Comparison of ENCODE assay signal across 9 mouse cellular contexts in the genomic region with DNA sequence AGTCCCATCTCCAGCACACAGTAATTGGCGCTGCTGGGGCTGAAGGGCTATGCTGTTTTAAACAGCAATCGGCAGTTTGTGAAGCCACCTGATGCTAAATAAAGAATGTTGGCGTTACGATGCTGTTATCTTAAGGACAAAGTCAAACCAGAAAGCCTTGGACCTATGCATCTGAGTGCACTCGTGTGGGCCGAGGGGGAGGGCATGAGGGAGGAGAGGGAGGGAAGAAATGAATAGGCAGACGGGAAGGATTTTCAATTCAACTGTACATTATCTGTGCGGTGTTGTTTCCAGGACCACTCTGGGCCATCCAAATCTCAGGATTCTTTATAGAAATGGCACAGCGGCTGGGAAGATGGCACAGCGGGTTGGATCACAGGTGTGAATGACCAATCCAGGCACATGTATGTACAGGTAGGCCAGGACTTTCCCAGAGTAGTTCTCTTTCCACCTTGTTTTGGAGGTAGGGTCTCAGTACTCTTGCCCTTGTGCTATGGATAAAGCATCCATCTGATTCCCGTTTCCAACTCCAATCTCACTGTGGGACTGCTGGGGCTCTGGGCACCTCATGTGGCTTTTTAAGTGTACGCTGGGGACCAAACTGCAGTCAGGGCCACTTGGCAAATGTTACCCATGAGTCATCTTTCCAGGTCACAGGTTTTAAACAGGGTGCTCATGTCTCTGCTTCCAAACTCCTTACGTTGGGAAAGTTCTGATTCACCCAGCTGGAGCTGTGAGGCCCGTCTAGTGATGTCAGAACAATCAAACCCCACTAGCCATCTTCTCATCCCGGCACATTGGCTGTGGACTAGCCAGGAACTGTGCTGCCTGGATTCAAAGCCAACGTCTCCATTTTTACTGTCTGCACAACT. TPM values are rescaled to one million over a fixed set of nuclear protein-coding genes. Genes with fewer than 3 reads are reported as not detected.
DNase-seq lines count a peak whose midpoint lies in the region; ATAC-seq lines count a peak whose summit lies in the region.
"Had no signal": no experiment of that assay in that cellular context is flagged by ENCODE, and none has a peak within 500 bp of the region (broad histone marks: within the 10 kb centered on the region; RNA-seq: fewer than 3 reads in every experiment).

TSS of gene Saysd1 (minus strand) at position 51 of the 872 bp plus-strand sequence.

- H3K27ac ChIP-seq in limb, embryonic 10.5 days, result no peak within 1 kb of the TSS

- peaks cover 24% of the 10 kb centered on the region for H3K36me3 ChIP-seq in limb, embryonic 10.5 days

- ATAC-seq in megakaryocyte, adult 5-6 weeks (ENCODE audit: poor library complexity, severe bottlenecking), result no peak

- DNase-seq in adrenal gland, adult (ENCODE audit: inconsistent age in 2 of 2, low spot score in 1 of 2), result peak; percentile 54 to 81
- DNase-seq in adrenal gland, adult 18-20 months (ENCODE audit: low spot score in 2 of 2), result no peak
- DNase-seq in ovary, postnatal 36 days (ENCODE audit: low spot score), result peak; percentile 1
- no peak for DNase-seq in ovary, adult 18-20 months (ENCODE audit: low spot score)
- no peak for DNase-seq in limb, embryonic 10.5 days (ENCODE audit: low spot score)
- peak; percentile 47 for DNase-seq in yolk sac, embryonic 10.5 days (ENCODE audit: low spot score)
- DNase-seq in spleen, adult 12 weeks (ENCODE audit: low spot score), result no peak
- DNase-seq: cerebellum, postnatal 36 days had no signal

- no peaks in the 10 kb centered on the region for H3K9me3 ChIP-seq in limb, embryonic 10.5 days (replicated peaks)

- 88% methylated on average over 16 of the region's 16 CpGs for WGBS in limb, embryonic 10.5 days

- peaks cover 22% of the 10 kb centered on the region for H3K4me1 ChIP-seq in limb, embryonic 10.5 days

- H3K4me3 ChIP-seq in limb, embryonic 10.5 days, result no peak within 1 kb of the TSS

- no peaks in the 10 kb centered on the region for H3K27me3 ChIP-seq in limb, embryonic 10.5 days (ENCODE audit: low read depth, poor library complexity, severe bottlenecking)

RNA-seq across cellular contexts. Expression of gene Saysd1, which starts in this region (rescaled TPM):
- total RNA-seq in adrenal gland, adult 18-20 months (2021), result 1 to 10 TPM; 5.1 to 7.8 TPM
- 11.5 and 12.3 TPM in 2 replicates for polyA plus RNA-seq in limb, embryonic 10.5 days (2016; fragmentation: Nextera tagmentation; extraction: Ambion mirVana)
- 3.9 and 4.1 TPM in 2 replicates for total RNA-seq in megakaryocyte, adult 5-6 weeks (2015)
- 1.5 and 1.7 TPM in 2 replicates for total RNA-seq in megakaryocyte, adult 5-6 weeks (2017)

Comparison
In these comparisons a context has a peak if more than half of its experiments do, and no peak if none do; other contexts are left out.
1. DNase-seq: peak in adrenal gland, adult (2 of 2), ovary, postnatal 36 days (single experiment) and yolk sac, embryonic 10.5 days (single experiment); none in adrenal gland, adult 18-20 months (0 of 2), ovary, adult 18-20 months (single experiment), limb, embryonic 10.5 days (single experiment) and spleen, adult 12 weeks (single experiment).